Mouse (Mus musculus) brain, embryonic 14.5 days (tissue): ENCODE results near the gene Ncstn.

ENCODE experiments used
- CTCF ChIP-seq: fragments of 200-500 bp; IDR thresholded peaks from 2 replicates; pipeline ENCODE4 v1.5.1; 2012; ENCODE audit warnings: inconsistent platforms, mild to moderate bottlenecking, moderate library complexity, borderline replicate concordance; ENCODE audit not compliant: insufficient read depth, insufficient read length; ENCODE audit errors: extremely low read depth
- POLR2A ChIP-seq: fragments of 200-500 bp; IDR thresholded peaks from 2 replicates; pipeline ENCODE4 v1.6.1; 2012; ENCODE audit warnings: mild to moderate bottlenecking, inconsistent platforms, borderline replicate concordance; ENCODE audit not compliant: poor library complexity, insufficient read depth, insufficient read length, severe bottlenecking; ENCODE audit errors: extremely low read depth

GRCm38 (mm10) chr1:172124572-172124971, 42.0 kb upstream of the Ncstn start:
- no peak for TF ChIP-seq CTCF
- TF ChIP-seq POLR2A, result no peak
